Mouse (Mus musculus): Measurements from ENCODE around the gene Krtap9-3. TPM values are rescaled to one million over a fixed set of nuclear protein-coding genes. Genes with fewer than 3 reads are reported as not detected.

The Krtap9-3 gene
- total RNA-seq, 2 experiments from 2014 or later = not detected

GRCm38 (mm10) chr11:99566530-99566929 is 31.4 kb downstream of the Krtap9-3 start, which contains the start of gene Krtap3-1:
Gene Krtap3-1 (minus strand): TSS chr11:99566630.
- DNase-seq = no peak

- no peak for DNase-seq
Observed at GRCm38 (mm10) chr11:99562580-99562979, 35.3 kb downstream of the Krtap9-3 start.

- DNase-seq = no peak
Observed at GRCm38 (mm10) chr11:99559366-99559765, 38.5 kb downstream of the Krtap9-3 start, which contains the start of gene Gm11939. Gene Gm11939 (minus strand): TSS chr11:99559466.

- DNase-seq = no peak
Observed at GRCm38 (mm10) chr11:99557976-99558745, 39.7 kb downstream of the Krtap9-3 start.

GRCm38 (mm10) chr11:99556753-99557152 is 41.2 kb downstream of the Krtap9-3 start, which contains the start of gene Krtap3-2:
Gene Krtap3-2 (minus strand): TSS chr11:99556853.
- no peak for DNase-seq

- no peak for DNase-seq
Observed at GRCm38 (mm10) chr11:99556195-99556594, 41.7 kb downstream of the Krtap9-3 start.

- DNase-seq = no peak
Observed at GRCm38 (mm10) chr11:99550765-99551164, 47.1 kb downstream of the Krtap9-3 start, which contains the start of gene Krtap3-3. Gene Krtap3-3 (minus strand): TSS chr11:99550865.

- DNase-seq = no peak
Observed at GRCm38 (mm10) chr11:99547892-99548291, 50.0 kb downstream of the Krtap9-3 start.

Other genes starting within 250 kb of the Krtap9-3 start
- not detected for gene Krt27, start 247.0 kb downstream of the Krtap9-3 start, total RNA-seq (2021)
- under 1 TPM; 0.27 to 0.30 TPM for gene Krt28, start 223.2 kb downstream of the Krtap9-3 start, total RNA-seq (2021)
- gene Krt10, start 208.7 kb downstream of the Krtap9-3 start, total RNA-seq (2021) = 10 to 100 TPM; 15.3 to 17.5 TPM
- gene Krt12, start 175.8 kb downstream of the Krtap9-3 start, total RNA-seq (2021) = under 1 TPM; 0.61 to 0.97 TPM
- gene Krt20, start 160.0 kb downstream of the Krtap9-3 start, total RNA-seq (2021) = not detected
- gene Krt23, start 105.0 kb downstream of the Krtap9-3 start, total RNA-seq (2021) = not detected
- not detected for gene Krt39, start 76.8 kb downstream of the Krtap9-3 start, total RNA-seq (2021)
- gene Krt40, start 54.9 kb downstream of the Krtap9-3 start, total RNA-seq (2021) = not detected
- gene Krtap3-3, start 47.2 kb downstream of the Krtap9-3 start, total RNA-seq (2021) = not detected
- not detected for gene Krtap3-2, start 41.3 kb downstream of the Krtap9-3 start, total RNA-seq (2021)
- gene Gm11939, start 38.6 kb downstream of the Krtap9-3 start, total RNA-seq (2021) = not detected
- gene Krtap3-1, start 31.5 kb downstream of the Krtap9-3 start, total RNA-seq (2021) = not detected
- gene Krtap1-5, start 17.1 kb downstream of the Krtap9-3 start, total RNA-seq (2021) = not detected
- not detected for gene Krtap1-4, start 14.5 kb downstream of the Krtap9-3 start, total RNA-seq (2021)
- gene Krtap1-3, start 6.8 kb downstream of the Krtap9-3 start, total RNA-seq (2021) = not detected
- gene Gm11938, start 5.2 kb upstream of the Krtap9-3 start, total RNA-seq (2021) = not detected
- gene Gm11937, start 12.1 kb upstream of the Krtap9-3 start, total RNA-seq (2021) = not detected
- not detected for gene Krtap2-4, start 16.7 kb upstream of the Krtap9-3 start, total RNA-seq (2021)
- not detected for gene Gm11562, start 22.3 kb upstream of the Krtap9-3 start, total RNA-seq (2021)
- not detected for gene Krtap4-1, start 30.1 kb upstream of the Krtap9-3 start, total RNA-seq (2021)
- not detected for gene Krtap4-2, start 37.0 kb upstream of the Krtap9-3 start, total RNA-seq (2021)
- gene Krtap4-7, start 46.0 kb upstream of the Krtap9-3 start, total RNA-seq (2021) = not detected
- gene Gm11555, start 52.1 kb upstream of the Krtap9-3 start, total RNA-seq (2021) = not detected
- not detected for gene Gm11563, start 60.9 kb upstream of the Krtap9-3 start, total RNA-seq (2021)
- not detected for gene Krtap4-6, start 67.9 kb upstream of the Krtap9-3 start, total RNA-seq (2021)
- not detected for gene Gm14190, start 92.6 kb upstream of the Krtap9-3 start, total RNA-seq (2021)
- not detected for gene Gm14180, start 136.2 kb upstream of the Krtap9-3 start, total RNA-seq (2021)
- not detected for gene Gm11595, start 174.8 kb upstream of the Krtap9-3 start, total RNA-seq (2021)
- not detected for gene Krtap4-8, start 182.6 kb upstream of the Krtap9-3 start, total RNA-seq (2021)
- gene Krtap4-9, start 187.1 kb upstream of the Krtap9-3 start, total RNA-seq (2021) = not detected
- not detected for gene Gm11596, start 195.4 kb upstream of the Krtap9-3 start, total RNA-seq (2021)
- gene Gm11569, start 200.8 kb upstream of the Krtap9-3 start, total RNA-seq (2021) = not detected
- not detected for gene Gm11554, start 206.3 kb upstream of the Krtap9-3 start, total RNA-seq (2021)
- gene Krtap4-13, start 211.8 kb upstream of the Krtap9-3 start, total RNA-seq (2021) = not detected
- not detected for gene Gm11564, start 217.6 kb upstream of the Krtap9-3 start, total RNA-seq (2021)
- gene 2300003K06Rik, start 240.0 kb upstream of the Krtap9-3 start, total RNA-seq (2021) = not detected

Measured in layer of hippocampus, postnatal 36 days (tissue).